Mouse (Mus musculus) inflammation-experienced regulatory T-cells, adult 16 weeks (primary cell): Measurements from ENCODE around the gene Rac3. TPM values are rescaled to one million over a fixed set of nuclear protein-coding genes. Genes with fewer than 3 reads are reported as not detected.

Source experiments
- polyA plus RNA-seq: library from polyadenylated mRNA; unstranded; fragments of 100-300 nt; shearing (Covaris generic); gene quantifications from one replicate; pipeline ENCODE4 v1.2.1, GENCODE M21; 2017

The Rac3 gene
- 0.27 TPM for polyA plus RNA-seq

GRCm38 (mm10) chr11:120721124-120722066 is at the start of gene Rac3:
Gene Rac3, plus strand, starts transcription at chr11:120721470.

DNA sequence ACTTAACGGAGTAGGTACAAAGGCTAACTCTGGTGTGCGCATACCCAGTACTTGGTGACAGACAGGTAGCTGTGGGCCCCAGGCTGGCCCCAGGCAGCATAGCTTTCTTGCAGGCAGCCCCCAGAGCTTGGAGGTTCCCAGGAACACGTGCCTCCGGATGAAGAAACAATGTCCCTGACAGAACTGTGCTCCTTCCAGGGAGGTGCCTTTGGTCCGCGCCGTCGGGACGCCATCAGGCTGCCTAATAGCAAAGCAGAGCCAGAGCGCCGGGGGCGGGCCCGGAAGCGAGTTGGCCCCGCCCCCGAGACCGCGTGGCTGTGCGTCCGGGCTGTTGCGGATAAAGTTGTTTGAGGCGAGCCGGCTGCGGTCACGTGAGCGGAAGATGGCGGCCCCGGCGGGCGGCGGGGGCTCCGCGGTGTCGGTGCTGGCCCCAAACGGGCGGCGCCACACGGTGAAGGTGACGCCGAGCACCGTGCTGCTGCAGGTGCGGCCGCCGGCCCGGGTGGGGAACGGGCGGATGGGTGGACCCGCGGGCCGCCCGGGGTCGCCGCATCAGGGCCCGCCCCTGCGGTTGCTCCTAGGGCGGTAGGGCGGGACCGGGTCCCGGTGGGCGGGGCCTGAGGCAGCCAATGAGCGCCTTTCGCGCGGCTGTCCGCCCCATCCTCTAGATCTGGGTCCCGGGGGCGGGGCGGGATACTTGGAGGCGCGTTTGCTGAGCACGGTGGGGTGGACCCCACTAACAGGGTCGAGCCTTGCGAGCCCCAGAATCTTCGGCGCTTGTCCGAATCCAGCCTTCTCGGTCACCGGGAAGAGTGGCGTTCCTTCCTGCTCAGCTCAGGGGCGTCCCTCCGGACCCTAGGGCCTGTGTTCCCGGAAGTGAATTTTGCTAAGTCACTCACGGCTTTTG is 48.3 kb upstream of the Rac3 start, which contains the start of gene Aspscr1:
TSS of gene Aspscr1 (plus strand) at position 287 of the 907 bp plus-strand sequence.

DNA sequence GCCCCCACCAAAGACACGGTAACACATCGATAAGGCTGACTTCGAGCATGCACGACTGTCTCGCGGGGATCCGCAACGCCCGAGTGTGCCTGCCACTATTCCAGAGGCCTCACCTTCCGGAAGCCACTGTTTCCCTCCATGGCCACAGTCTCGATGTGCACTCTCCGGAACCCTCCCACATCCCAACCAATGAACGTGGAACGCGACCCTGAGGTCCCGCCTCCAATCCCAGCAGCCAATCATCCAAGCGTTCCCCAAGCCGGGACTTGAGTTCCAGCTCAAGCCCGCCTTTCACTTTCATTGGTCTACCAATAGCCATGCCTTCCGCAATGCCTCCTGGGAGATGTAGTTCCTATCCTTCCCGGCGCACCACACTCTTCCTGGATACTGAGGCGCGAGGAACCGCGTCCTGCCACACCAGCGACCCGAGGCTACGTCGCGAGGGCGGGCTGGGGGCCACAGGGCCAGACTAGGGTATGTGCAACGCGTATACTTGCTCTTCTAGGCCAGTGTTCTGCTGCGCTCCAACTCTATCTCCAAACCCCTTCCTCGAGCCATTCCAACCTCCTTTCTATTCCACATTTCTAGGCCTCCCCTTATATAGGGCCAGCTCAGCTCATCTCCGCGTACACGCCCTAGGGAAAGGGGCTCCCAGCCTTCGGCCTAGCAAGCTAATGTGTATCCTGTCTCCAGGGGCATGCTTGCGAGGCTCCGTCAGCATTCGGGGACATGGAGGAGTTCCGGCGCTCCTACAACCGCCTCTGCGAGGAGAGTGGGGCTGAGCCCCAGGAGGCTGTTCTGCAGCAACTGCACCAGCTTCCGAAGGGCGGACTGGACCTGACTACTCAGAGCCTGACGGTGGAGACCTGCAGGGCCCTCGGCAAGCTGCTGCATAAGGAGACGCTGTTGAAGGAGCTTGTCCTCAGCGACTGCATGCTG is 7.4 kb upstream of the Rac3 start, which contains the start of the genes Cenpx and Lrrc45:
TSS of gene Cenpx (minus strand) at position 159 of the 939 bp plus-strand sequence.
TSS of gene Lrrc45 (plus strand) at position 346 of the 939 bp plus-strand sequence.

DNA sequence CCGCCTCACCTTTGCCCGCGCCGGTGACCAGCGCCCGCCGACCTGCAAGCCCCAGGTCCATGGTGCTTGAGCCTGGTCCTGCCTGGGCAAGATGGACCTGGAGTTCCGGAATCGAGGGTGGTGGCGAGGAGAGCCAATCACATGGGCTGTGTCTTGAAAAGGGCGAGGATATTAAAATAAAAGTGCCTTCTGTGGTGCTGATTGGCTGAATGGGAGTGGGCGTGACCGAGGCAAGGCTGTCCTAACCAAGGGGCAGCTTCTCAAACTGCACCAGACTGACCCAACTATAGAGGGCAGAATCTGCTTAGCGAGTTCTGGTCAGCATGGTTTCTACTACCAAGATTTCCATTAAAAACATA is 5.9 kb downstream of the Rac3 start, which contains the start of gene Dcxr:
TSS of gene Dcxr (minus strand) at position 113 of the 359 bp plus-strand sequence.

DNA sequence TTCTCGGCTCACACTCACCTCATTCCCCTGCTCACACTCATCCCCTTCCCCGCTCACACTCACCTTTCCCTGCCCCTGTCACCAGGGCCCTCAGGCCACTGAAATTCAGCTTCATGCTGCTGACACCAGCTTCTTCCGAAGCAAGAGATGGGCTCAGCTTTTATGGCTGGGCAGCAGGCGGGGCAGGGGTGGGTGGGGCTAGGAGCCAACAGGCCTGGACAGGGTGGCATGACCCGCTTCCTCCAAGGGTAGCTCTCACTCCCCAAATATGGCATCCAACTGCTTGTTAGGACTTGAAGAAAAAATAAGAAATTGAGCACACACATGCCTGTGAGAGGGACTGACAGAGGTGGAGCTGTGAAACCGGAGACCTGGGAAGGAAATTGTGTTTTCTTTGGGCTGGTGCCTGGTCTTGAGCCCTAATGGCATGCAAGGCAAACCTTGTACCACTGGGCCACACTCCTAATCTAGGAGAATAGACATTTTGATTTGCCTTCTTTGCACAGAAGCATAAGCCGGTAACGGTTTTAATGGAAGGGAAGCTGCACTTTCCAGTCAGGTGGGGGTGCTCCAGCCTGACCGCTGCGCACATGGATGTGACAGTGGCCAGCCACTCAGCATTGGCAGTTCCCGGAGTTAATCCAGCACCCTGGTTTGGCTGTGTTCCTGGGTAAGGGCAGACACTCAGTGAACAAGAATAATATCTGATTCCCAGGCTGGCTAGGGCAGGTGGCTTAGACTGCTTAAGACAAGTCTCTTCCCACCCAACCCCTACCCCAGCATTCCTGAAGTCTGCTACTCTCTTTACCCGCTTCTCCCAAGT is 10.8 kb downstream of the Rac3 start, which contains the start of gene Cbr2:
TSS of gene Cbr2 (minus strand) at position 257 of the 823 bp plus-strand sequence.

GRCm38 (mm10) chr11:120762672-120763041 is 41.4 kb downstream of the Rac3 start, which contains the start of gene Hmga1b:
Gene Hmga1b, plus strand, starts transcription at chr11:120762794.

Other genes starting within 250 kb of the Rac3 start
- 76.5 TPM for gene Mrpl12, start 236.9 kb upstream of the Rac3 start, polyA plus RNA-seq
- 15.4 TPM for gene Slc25a10, start 229.6 kb upstream of the Rac3 start, polyA plus RNA-seq
- gene Gcgr, start 190.8 kb upstream of the Rac3 start, polyA plus RNA-seq = not detected
- gene Mcrip1, start 171.7 kb upstream of the Rac3 start, polyA plus RNA-seq = 124 TPM
- not detected for gene Ppp1r27, start 170.3 kb upstream of the Rac3 start, polyA plus RNA-seq
- 279 TPM for gene P4hb, start 148.2 kb upstream of the Rac3 start, polyA plus RNA-seq
- gene Arhgdia, start 139.8 kb upstream of the Rac3 start, polyA plus RNA-seq = 896 TPM
- gene Alyref, start 123.1 kb upstream of the Rac3 start, polyA plus RNA-seq = 6.6 TPM
- gene Anapc11, start 123.0 kb upstream of the Rac3 start, polyA plus RNA-seq = 129 TPM
- gene Npb, start 113.0 kb upstream of the Rac3 start, polyA plus RNA-seq = 1.3 TPM
- 170 TPM for gene Pcyt2, start 103.5 kb upstream of the Rac3 start, polyA plus RNA-seq
- gene Sirt7, start 96.2 kb upstream of the Rac3 start, polyA plus RNA-seq = 233 TPM
- 12.0 TPM for gene Mafg, start 87.9 kb upstream of the Rac3 start, polyA plus RNA-seq
- gene Pycr1, start 77.7 kb upstream of the Rac3 start, polyA plus RNA-seq = 1.00 TPM
- gene Myadml2, start 73.3 kb upstream of the Rac3 start, polyA plus RNA-seq = not detected
- gene Notum, start 60.3 kb upstream of the Rac3 start, polyA plus RNA-seq = not detected
- 141 TPM for gene Aspscr1, start 48.5 kb upstream of the Rac3 start, polyA plus RNA-seq
- 128 TPM for gene Cenpx, start 7.7 kb upstream of the Rac3 start, polyA plus RNA-seq
- 84.9 TPM for gene Lrrc45, start 7.5 kb upstream of the Rac3 start, polyA plus RNA-seq
- 26.0 TPM for gene Dcxr, start 5.8 kb downstream of the Rac3 start, polyA plus RNA-seq
- gene Cbr2, start 10.6 kb downstream of the Rac3 start, polyA plus RNA-seq = not detected
- gene Hmga1b, start 41.3 kb downstream of the Rac3 start, polyA plus RNA-seq = 34.4 TPM
- gene Rfng, start 62.7 kb downstream of the Rac3 start, polyA plus RNA-seq = 3.2 TPM
- 168 TPM for gene Gps1, start 62.8 kb downstream of the Rac3 start, polyA plus RNA-seq
- gene Dus1l, start 74.9 kb downstream of the Rac3 start, polyA plus RNA-seq = 80.7 TPM
- 54.9 TPM for gene Fasn, start 103.1 kb downstream of the Rac3 start, polyA plus RNA-seq
- 0.98 TPM for gene Ccdc57, start 211.4 kb downstream of the Rac3 start, polyA plus RNA-seq
- gene Slc16a3, start 227.0 kb downstream of the Rac3 start, polyA plus RNA-seq = 18.6 TPM